Mouse (Mus musculus) midbrain, embryonic 14.5 days (tissue): ENCODE results near the gene Senp6. TPM values are rescaled to one million over a fixed set of nuclear protein-coding genes. Genes with fewer than 3 reads are reported as not detected.

ENCODE experiments used
- polyA plus RNA-seq: library from polyadenylated mRNA; unstranded; fragments of >200 nt; fragmentation: Nextera tagmentation; extraction: Ambion mirVana; gene quantifications from 2 replicates; pipeline ENCODE4 v1.2.1, GENCODE M21; 2014

Senp6 gene
- polyA plus RNA-seq, 1 experiment from 2014 or later, result 73.4 TPM

Other genes starting within 250 kb of the Senp6 start
- gene Filip1, start 54.1 kb upstream of the Senp6 start, polyA plus RNA-seq, result 2.3 and 4.2 TPM in 2 replicates
- gene Myo6, start 98.1 kb downstream of the Senp6 start, polyA plus RNA-seq, result 15.4 and 21.7 TPM in 2 replicates